Mouse (Mus musculus) intestine, postnatal 0 days (tissue): ENCODE measurements around the gene Zyx. TPM values are rescaled to one million over a fixed set of nuclear protein-coding genes. Genes with fewer than 3 reads are reported as not detected.
A peak's percentile ranks its signal among the peaks of the same experiment; 100 is the strongest.

Experiments used
- ATAC-seq: fragments of 200-750 bp; cut with Nextera tagmentation; 2 replicates; pipeline ENCODE4 v1.8.0; 2017; ENCODE audit warnings: mild to moderate bottlenecking, moderate TSS enrichment, moderate library complexity
- H3K27ac ChIP-seq: fragments of 300-500 bp; sonication (generic); 2 replicates; pipeline ENCODE4 v1.5.1; 2014; ENCODE audit warnings: mild to moderate bottlenecking, low read depth, low read length, moderate library complexity
- H3K27me3 ChIP-seq: fragments of 300-500 bp; sonication (generic); replicated peaks from 2 replicates; pipeline ENCODE4 v1.6.1; 2014; ENCODE audit warnings: low read length, mixed read lengths; ENCODE audit not compliant: control insufficient read depth, insufficient read depth
- H3K36me3 ChIP-seq: fragments of 300-500 bp; sonication (generic); 2 replicates; pipeline ENCODE4 v1.6.1; 2014; ENCODE audit warnings: mild to moderate bottlenecking, moderate library complexity; ENCODE audit not compliant: control insufficient read depth, insufficient read depth
- H3K4me1 ChIP-seq: fragments of 300-500 bp; sonication (generic); replicated peaks from 2 replicates; pipeline ENCODE4 v1.6.1; 2014; ENCODE audit warnings: antibody characterized with exemption, low read length, mixed read lengths; ENCODE audit not compliant: control insufficient read depth, insufficient read depth
- H3K4me2 ChIP-seq: fragments of 300-500 bp; sonication (generic); replicated peaks from 2 replicates; pipeline ENCODE4 v1.6.1; 2014; ENCODE audit warnings: low read depth, mild to moderate bottlenecking, moderate library complexity
- H3K4me3 ChIP-seq: fragments of 300-500 bp; sonication (generic); 2 replicates; pipeline ENCODE4 v1.5.1; 2014; ENCODE audit warnings: low read depth, low read length
- H3K9ac ChIP-seq: fragments of 300-500 bp; sonication (generic); 2 replicates; pipeline ENCODE4 v1.6.1; 2014; ENCODE audit warnings: mild to moderate bottlenecking, low read depth, low read length
- H3K9me3 ChIP-seq: fragments of 300-500 bp; sonication (generic); 2 replicates; pipeline ENCODE4 v1.6.1; 2016; ENCODE audit warnings: mixed run types; ENCODE audit not compliant: control insufficient read depth
- CTCF ChIP-seq: sonication (generic); IDR thresholded peaks from 2 replicates; pipeline ENCODE4 v1.5.1; 2016; ENCODE audit warnings: low read depth, mild to moderate bottlenecking, control low read depth, antibody characterized with exemption, moderate library complexity
- WGBS: fragments of 180-500 bp; shearing (Covaris S2); extraction: QIAGEN DNeasy Blood & Tissue Kit; methylation state at CpG from one replicate; pipeline ENCODE4 v1.1.7; 2014; 5-methylcytosine and 5-hydroxymethylcytosine counted together
- polyA plus RNA-seq: library from polyadenylated mRNA; unstranded; fragments of >200 nt; fragmentation: Nextera tagmentation; extraction: Ambion mirVana; gene quantifications from 2 replicates; pipeline ENCODE4 v1.2.1, GENCODE M21; 2015

Zyx gene
- 50.9 and 54.8 TPM in 2 replicates for polyA plus RNA-seq

GRCm38 (mm10) chr6:42349426-42350020 lies at the start of gene Zyx:
Gene Zyx (plus strand): TSS chr6:42349630.
- Histone ChIP-seq H3K9me3 (no peaks in the 10 kb centered on the region), H3K9ac (peak within 1 kb of the TSS; percentile 91), H3K4me2 (peak within 1 kb of the TSS; percentile 96), H3K4me3 (peak within 1 kb of the TSS; percentile 89), H3K36me3 (peaks cover 9% of the 10 kb centered on the region; the same call in 1 of the 2 replicates), H3K27ac (peak within 1 kb of the TSS; percentile 93), H3K4me1 (peaks cover 20% of the 10 kb centered on the region), H3K27me3 (no peaks in the 10 kb centered on the region)
- TF ChIP-seq CTCF = peak; percentile 68
- ATAC-seq = peak; percentile 94
- under 1% methylated on average over 23 of the region's 36 CpGs for WGBS

- no peak overlapping the region for H3K27ac ChIP-seq
- TF ChIP-seq CTCF = peak; percentile 70
- no peaks in the 10 kb centered on the region for H3K27me3 ChIP-seq
- 0 out of 2 replicates have a peak, but pooled peaks cover 3% of the 10 kb centered on the region for H3K4me1 ChIP-seq
- H3K4me2 ChIP-seq = 0 out of 2 replicates have a peak overlapping the region, but pooled peaks have one; percentile 13
- 35% methylated on average over 8 of the region's 8 CpGs for WGBS
- no peaks in the 10 kb centered on the region for H3K36me3 ChIP-seq
- H3K4me3 ChIP-seq = no peak overlapping the region
- no peaks in the 10 kb centered on the region for H3K9me3 ChIP-seq
- H3K9ac ChIP-seq = no peak overlapping the region
- peak; percentile 46; the same call in 1 of the 2 replicates for ATAC-seq
Observed at GRCm38 (mm10) chr6:42309816-42310378, 39.5 kb upstream of the Zyx start.

- ATAC-seq = peak; percentile 61
- TF ChIP-seq CTCF = no peak
- WGBS = 57% methylated on average over 2 of the region's 2 CpGs
Observed at GRCm38 (mm10) chr6:42310427-42311053, 38.9 kb upstream of the Zyx start.

GRCm38 (mm10) chr6:42318293-42318692 lies 31.1 kb upstream of the Zyx start:
- TF ChIP-seq CTCF = no peak
- ATAC-seq = no peak
- no peak overlapping the region for H3K4me3 ChIP-seq
- H3K27ac ChIP-seq = no peak overlapping the region
- H3K27me3 ChIP-seq = peaks cover 19% of the 10 kb centered on the region
- no peaks in the 10 kb centered on the region for H3K36me3 ChIP-seq
- no peak overlapping the region for H3K4me2 ChIP-seq
- H3K9ac ChIP-seq = no peak overlapping the region
- no peaks in the 10 kb centered on the region for H3K9me3 ChIP-seq
- 70% methylated on average over 4 of the region's 4 CpGs for WGBS
- no peaks in the 10 kb centered on the region for H3K4me1 ChIP-seq

More at GRCm38 (mm10) chr6:42310427-42311053, 38.9 kb upstream of the Zyx start:
- Histone ChIP-seq H3K36me3 (no peaks in the 10 kb centered on the region), H3K9ac (no peak overlapping the region), H3K27me3 (no peaks in the 10 kb centered on the region), H3K27ac (no peak overlapping the region), H3K4me3 (no peak overlapping the region), H3K4me2 (no peak overlapping the region), H3K4me1 (0 out of 2 replicates have a peak, but pooled peaks cover 3% of the 10 kb centered on the region), H3K9me3 (no peaks in the 10 kb centered on the region)

GRCm38 (mm10) chr6:42323371-42324066 lies 25.9 kb upstream of the Zyx start:
- ATAC-seq = 0 out of 2 replicates have a peak, but pooled peaks have one; percentile 10
- H3K9ac ChIP-seq = no peak overlapping the region
- no peak overlapping the region for H3K27ac ChIP-seq
- H3K4me1 ChIP-seq = no peaks in the 10 kb centered on the region
- peak overlapping the region; percentile 88 for H3K4me2 ChIP-seq
- peak overlapping the region; percentile 56 for H3K4me3 ChIP-seq
- TF ChIP-seq CTCF = no peak
- no peaks in the 10 kb centered on the region for H3K9me3 ChIP-seq
- H3K36me3 ChIP-seq = no peaks in the 10 kb centered on the region
- H3K27me3 ChIP-seq = peaks cover 37% of the 10 kb centered on the region
- 2% methylated on average over 28 of the region's 28 CpGs for WGBS

GRCm38 (mm10) chr6:42324067-42324481 lies 25.4 kb upstream of the Zyx start:
- Histone ChIP-seq H3K4me3 (peak overlapping the region; percentile 56), H3K27me3 (peaks cover 37% of the 10 kb centered on the region), H3K9me3 (no peaks in the 10 kb centered on the region), H3K27ac (no peak overlapping the region), H3K9ac (no peak overlapping the region), H3K4me2 (peak overlapping the region; percentile 88), H3K36me3 (no peaks in the 10 kb centered on the region), H3K4me1 (no peaks in the 10 kb centered on the region)
- no peak for TF ChIP-seq CTCF
- WGBS = under 1% methylated on average over 19 of the region's 32 CpGs
- ATAC-seq = peak; percentile 25; the same call in 1 of the 2 replicates
